Mouse (Mus musculus): ENCODE data around the gene Lamc1. TPM values are rescaled to one million over a fixed set of nuclear protein-coding genes. Genes with fewer than 3 reads are reported as not detected.
"Not testable (repeated sequence)": the region's sequence is repeated elsewhere in the genome, so short reads cannot be mapped to it uniquely, and the experiment has no call there.

The Lamc1 gene
- polyA plus RNA-seq, 1 experiment from 2014 or later: 193 TPM

- Histone ChIP-seq H3K9me3 (ENCODE audit: low read depth, low read length) (no peaks in the 10 kb centered on the region), H3K9ac (no peak overlapping the region), H3K27ac (ENCODE audit: low read depth) (no peak overlapping the region), H3K4me2 (no peak overlapping the region), H3K4me1 (ENCODE audit: insufficient read depth) (peaks cover 25% of the 10 kb centered on the region), H3K36me3 (ENCODE audit: insufficient read depth) (peaks cover 7% of the 10 kb centered on the region), H3K4me3 (ENCODE audit: low read depth, low read length) (no peak overlapping the region), H3K27me3 (ENCODE audit: insufficient read depth, low read length) (no peaks in the 10 kb centered on the region)
- ATAC-seq (ENCODE audit: insufficient read depth) (no peak), DNase-seq (no peak)
- WGBS: 85% methylated on average over 5 of the region's 5 CpGs
- no peak for TF ChIP-seq CTCF (IDR thresholded peaks at IDR 0.05; ENCODE audit: low read depth)
Measured at GRCm38 (mm10) chr1:153312992-153313391, 19.6 kb downstream of the Lamc1 start.

GRCm38 (mm10) chr1:153310190-153310589, 22.4 kb downstream of the Lamc1 start:
- H3K4me1 ChIP-seq (ENCODE audit: insufficient read depth): peaks cover 25% of the 10 kb centered on the region
- no peaks in the 10 kb centered on the region for H3K27me3 ChIP-seq (ENCODE audit: insufficient read depth, low read length)
- TF ChIP-seq CTCF (IDR thresholded peaks at IDR 0.05; ENCODE audit: low read depth): no peak
- no peaks in the 10 kb centered on the region for H3K9me3 ChIP-seq (ENCODE audit: low read depth, low read length)
- H3K4me2 ChIP-seq: no peak overlapping the region
- no peak overlapping the region for H3K27ac ChIP-seq (ENCODE audit: low read depth)
- no peak overlapping the region for H3K4me3 ChIP-seq (ENCODE audit: low read depth, low read length)
- ATAC-seq (ENCODE audit: insufficient read depth) (no peak), DNase-seq (peak; percentile 55)
- peaks cover 7% of the 10 kb centered on the region for H3K36me3 ChIP-seq (ENCODE audit: insufficient read depth)
- 67% methylated on average over 5 of the region's 5 CpGs for WGBS
- no peak overlapping the region for H3K9ac ChIP-seq

- H3K27me3 ChIP-seq (ENCODE audit: insufficient read depth, low read length): no peaks in the 10 kb centered on the region
- no peak for DNase-seq
- no peak for ATAC-seq (ENCODE audit: insufficient read depth)
- H3K4me1 ChIP-seq (ENCODE audit: insufficient read depth): peaks cover 25% of the 10 kb centered on the region
- 54% methylated on average over 4 of the region's 4 CpGs for WGBS
- TF ChIP-seq CTCF (IDR thresholded peaks at IDR 0.05; ENCODE audit: low read depth): no peak
- no peak overlapping the region for H3K4me2 ChIP-seq
- no peak overlapping the region for H3K9ac ChIP-seq
- H3K27ac ChIP-seq (ENCODE audit: low read depth): peak overlapping the region; percentile 81; the same call in 1 of the 2 replicates
- H3K36me3 ChIP-seq (ENCODE audit: insufficient read depth): peaks cover 5% of the 10 kb centered on the region
- no peak overlapping the region for H3K4me3 ChIP-seq (ENCODE audit: low read depth, low read length)
- H3K9me3 ChIP-seq (ENCODE audit: low read depth, low read length): no peaks in the 10 kb centered on the region
Measured at GRCm38 (mm10) chr1:153309310-153309709, 23.3 kb downstream of the Lamc1 start.

GRCm38 (mm10) chr1:153308915-153309296, 23.7 kb downstream of the Lamc1 start:
- no peak for DNase-seq
- peak; percentile 53 for ATAC-seq (ENCODE audit: insufficient read depth)
- Histone ChIP-seq H3K27ac (ENCODE audit: low read depth) (peak overlapping the region; percentile 81), H3K9me3 (ENCODE audit: low read depth, low read length) (no peaks in the 10 kb centered on the region), H3K9ac (no peak overlapping the region), H3K4me1 (ENCODE audit: insufficient read depth) (peaks cover 25% of the 10 kb centered on the region), H3K27me3 (ENCODE audit: insufficient read depth, low read length) (no peaks in the 10 kb centered on the region), H3K4me3 (ENCODE audit: low read depth, low read length) (no peak overlapping the region), H3K36me3 (ENCODE audit: insufficient read depth) (peaks cover 1% of the 10 kb centered on the region; the same call in 1 of the 2 replicates), H3K4me2 (peak overlapping the region; percentile 35; the same call in 1 of the 2 replicates)
- no peak for TF ChIP-seq CTCF (IDR thresholded peaks at IDR 0.05; ENCODE audit: low read depth)
- 54% methylated on average over 10 of the region's 10 CpGs for WGBS

GRCm38 (mm10) chr1:153308179-153308914, 24.2 kb downstream of the Lamc1 start:
- DNase-seq: peak; percentile 80
- peak overlapping the region; percentile 81 for H3K27ac ChIP-seq (ENCODE audit: low read depth)
- no peak overlapping the region for H3K9ac ChIP-seq
- H3K4me2 ChIP-seq: peak overlapping the region; percentile 35; the same call in 1 of the 2 replicates
- H3K36me3 ChIP-seq (ENCODE audit: insufficient read depth): no peaks in the 10 kb centered on the region
- WGBS: 30% methylated on average over 9 of the region's 9 CpGs
- H3K4me3 ChIP-seq (ENCODE audit: low read depth, low read length): no peak overlapping the region
- ATAC-seq (ENCODE audit: insufficient read depth): peak; percentile 61
- H3K27me3 ChIP-seq (ENCODE audit: insufficient read depth, low read length): no peaks in the 10 kb centered on the region
- H3K9me3 ChIP-seq (ENCODE audit: low read depth, low read length): no peaks in the 10 kb centered on the region
- TF ChIP-seq CTCF (IDR thresholded peaks at IDR 0.05; ENCODE audit: low read depth): no peak
- H3K4me1 ChIP-seq (ENCODE audit: insufficient read depth): peaks cover 25% of the 10 kb centered on the region

- 36% methylated on average over 12 of the region's 12 CpGs for WGBS
Measured at GRCm38 (mm10) chr1:153307509-153308178, 24.9 kb downstream of the Lamc1 start.

GRCm38 (mm10) chr1:153305728-153306127, 26.9 kb downstream of the Lamc1 start:
- not testable (repeated sequence) for H3K4me3 ChIP-seq (ENCODE audit: low read depth, low read length); H3K27ac ChIP-seq (ENCODE audit: low read depth); H3K9ac ChIP-seq; ATAC-seq (ENCODE audit: insufficient read depth); DNase-seq; H3K4me2 ChIP-seq; H3K27me3 ChIP-seq (ENCODE audit: insufficient read depth, low read length); H3K36me3 ChIP-seq (ENCODE audit: insufficient read depth); H3K9me3 ChIP-seq (ENCODE audit: low read depth, low read length)
- peaks cover 28% of the 10 kb centered on the region for H3K4me1 ChIP-seq (ENCODE audit: insufficient read depth)
- WGBS: 75% methylated on average over 9 of the region's 9 CpGs

More at GRCm38 (mm10) chr1:153307509-153308178, 24.9 kb downstream of the Lamc1 start:
- Histone ChIP-seq H3K36me3 (ENCODE audit: insufficient read depth) (no peaks in the 10 kb centered on the region), H3K27me3 (ENCODE audit: insufficient read depth, low read length) (no peaks in the 10 kb centered on the region), H3K4me2 (peak overlapping the region; percentile 35; the same call in 1 of the 2 replicates), H3K4me1 (ENCODE audit: insufficient read depth) (peaks cover 28% of the 10 kb centered on the region), H3K9me3 (ENCODE audit: low read depth, low read length) (no peaks in the 10 kb centered on the region), H3K9ac (no peak overlapping the region), H3K4me3 (ENCODE audit: low read depth, low read length) (no peak overlapping the region), H3K27ac (ENCODE audit: low read depth) (peak overlapping the region; percentile 81)
- ATAC-seq (ENCODE audit: insufficient read depth): no peak
- TF ChIP-seq CTCF (IDR thresholded peaks at IDR 0.05; ENCODE audit: low read depth): no peak
- DNase-seq: no peak

- H3K4me3 ChIP-seq (ENCODE audit: low read depth, low read length); ATAC-seq (ENCODE audit: insufficient read depth); H3K27ac ChIP-seq (ENCODE audit: low read depth); DNase-seq; H3K4me2 ChIP-seq; H3K36me3 ChIP-seq (ENCODE audit: insufficient read depth); H3K9ac ChIP-seq; H3K27me3 ChIP-seq (ENCODE audit: insufficient read depth, low read length); H3K9me3 ChIP-seq (ENCODE audit: low read depth, low read length): not testable (repeated sequence)
- H3K4me1 ChIP-seq (ENCODE audit: insufficient read depth): peaks cover 27% of the 10 kb centered on the region
- WGBS: 87% methylated on average over 22 of the region's 22 CpGs
Measured at GRCm38 (mm10) chr1:153305249-153305648, 27.3 kb downstream of the Lamc1 start.

- ATAC-seq (ENCODE audit: insufficient read depth); H3K27ac ChIP-seq (ENCODE audit: low read depth); H3K27me3 ChIP-seq (ENCODE audit: insufficient read depth, low read length); H3K4me3 ChIP-seq (ENCODE audit: low read depth, low read length); DNase-seq; H3K9me3 ChIP-seq (ENCODE audit: low read depth, low read length); H3K9ac ChIP-seq; H3K4me1 ChIP-seq (ENCODE audit: insufficient read depth); H3K36me3 ChIP-seq (ENCODE audit: insufficient read depth); H3K4me2 ChIP-seq: not testable (repeated sequence)
- WGBS: 41% methylated on average over 5 of the region's 5 CpGs
Measured at GRCm38 (mm10) chr1:153299436-153299835, 33.1 kb downstream of the Lamc1 start.

- not testable (repeated sequence) for H3K36me3 ChIP-seq (ENCODE audit: insufficient read depth); H3K9me3 ChIP-seq (ENCODE audit: low read depth, low read length); H3K4me3 ChIP-seq (ENCODE audit: low read depth, low read length); H3K4me1 ChIP-seq (ENCODE audit: insufficient read depth); DNase-seq; H3K27ac ChIP-seq (ENCODE audit: low read depth); H3K27me3 ChIP-seq (ENCODE audit: insufficient read depth, low read length); H3K4me2 ChIP-seq; H3K9ac ChIP-seq; ATAC-seq (ENCODE audit: insufficient read depth)
- 83% methylated on average over 4 of the region's 4 CpGs for WGBS
Measured at GRCm38 (mm10) chr1:153297774-153298363, 34.7 kb downstream of the Lamc1 start.
